Mouse (Mus musculus) midbrain, embryonic 14.5 days (tissue): Measurements from ENCODE around the gene Gtpbp10. TPM values are rescaled to one million over a fixed set of nuclear protein-coding genes. Genes with fewer than 3 reads are reported as not detected.

Experiments used
- ATAC-seq: fragments of 200-750 bp; cut with Nextera tagmentation; 2 replicates; pipeline ENCODE4 v1.8.0; 2017; ENCODE audit warnings: moderate number of reproducible peaks, moderate library complexity; ENCODE audit not compliant: low FRiP score, low TSS enrichment
- DNase-seq: peaks from one replicate; pipeline ENCODE4 v3.0.0-alpha.2; 2015
- H3K27ac ChIP-seq: fragments of 300-500 bp; sonication (generic); replicated peaks from 2 replicates; pipeline ENCODE4 v1.5.1; 2014; ENCODE audit warnings: mild to moderate bottlenecking, low read depth, low read length, moderate library complexity
- H3K27me3 ChIP-seq: fragments of 300-500 bp; sonication (generic); 2 replicates; pipeline ENCODE4 v1.6.1; 2014; ENCODE audit warnings: low read length, control low read depth, mixed read lengths; ENCODE audit not compliant: control insufficient read depth, insufficient read depth
- H3K36me3 ChIP-seq: fragments of 300-500 bp; sonication (generic); 2 replicates; pipeline ENCODE4 v1.6.1; 2014; ENCODE audit warnings: low read length, control low read depth; ENCODE audit not compliant: control insufficient read depth, insufficient read depth
- H3K4me1 ChIP-seq: fragments of 300-500 bp; sonication (generic); 2 replicates; pipeline ENCODE4 v1.6.1; 2014; ENCODE audit warnings: mild to moderate bottlenecking, antibody characterized with exemption, low read length, control low read depth; ENCODE audit not compliant: control insufficient read depth, insufficient read depth
- H3K4me2 ChIP-seq: fragments of 300-500 bp; sonication (generic); 2 replicates; pipeline ENCODE4 v1.6.1; 2014; ENCODE audit warnings: mild to moderate bottlenecking, low read length, moderate library complexity
- H3K4me3 ChIP-seq: fragments of 300-500 bp; sonication (generic); replicated peaks from 2 replicates; pipeline ENCODE4 v1.5.1; 2014; ENCODE audit warnings: low read depth, low read length
- H3K9ac ChIP-seq: fragments of 300-500 bp; sonication (generic); replicated peaks from 2 replicates; pipeline ENCODE4 v1.6.1; 2014; ENCODE audit warnings: mild to moderate bottlenecking, low read length, moderate library complexity
- H3K9me3 ChIP-seq: fragments of 300-500 bp; sonication (generic); 2 replicates; pipeline ENCODE4 v1.6.1; 2016; ENCODE audit warnings: low read length, control low read depth, mixed read lengths; ENCODE audit not compliant: control insufficient read depth
- WGBS: fragments of 180-500 bp; shearing (Covaris S2); extraction: QIAGEN DNeasy Blood & Tissue Kit; methylation state at CpG from one replicate; pipeline ENCODE4 v1.1.7; 2014; 5-methylcytosine and 5-hydroxymethylcytosine counted together
- polyA plus RNA-seq: library from polyadenylated mRNA; unstranded; fragments of >200 nt; fragmentation: Nextera tagmentation; extraction: Ambion mirVana; gene quantifications from 2 replicates; pipeline ENCODE4 v1.2.1, GENCODE M21; 2014

The Gtpbp10 gene
- polyA plus RNA-seq, 1 experiment from 2014 or later, result 26.9 TPM

GRCm38 (mm10) chr5:5508231-5508630, 51.1 kb downstream of the Gtpbp10 start:
- peaks cover 6% of the 10 kb centered on the region; the same call in 1 of the 2 replicates for H3K36me3 ChIP-seq
- peak overlapping the region; percentile 31 for H3K4me2 ChIP-seq
- H3K4me1 ChIP-seq, result 0 out of 2 replicates have a peak, but pooled peaks cover 4% of the 10 kb centered on the region
- ATAC-seq (0 out of 2 replicates have a peak, but pooled peaks have one; percentile 9), DNase-seq (no peak)
- no peaks in the 10 kb centered on the region for H3K9me3 ChIP-seq
- 73% methylated on average over 10 of the region's 10 CpGs for WGBS
- H3K9ac ChIP-seq, result no peak overlapping the region
- H3K27me3 ChIP-seq, result no peaks in the 10 kb centered on the region
- H3K27ac ChIP-seq, result 0 out of 2 replicates have a peak overlapping the region, but pooled peaks have one; percentile 26
- no peak overlapping the region for H3K4me3 ChIP-seq

GRCm38 (mm10) chr5:5507701-5508225, 51.6 kb downstream of the Gtpbp10 start:
- peak; percentile 82 for ATAC-seq
- Histone ChIP-seq H3K9me3 (no peaks in the 10 kb centered on the region), H3K27me3 (no peaks in the 10 kb centered on the region), H3K4me1 (0 out of 2 replicates have a peak, but pooled peaks cover 4% of the 10 kb centered on the region), H3K27ac (0 out of 2 replicates have a peak overlapping the region, but pooled peaks have one; percentile 26), H3K4me2 (peak overlapping the region; percentile 31), H3K4me3 (no peak overlapping the region), H3K9ac (no peak overlapping the region; the same call in 1 of the 2 replicates), H3K36me3 (peaks cover 6% of the 10 kb centered on the region; the same call in 1 of the 2 replicates)
- WGBS, result 30% methylated on average over 20 of the region's 20 CpGs
- peak; percentile 86 for DNase-seq

- Histone ChIP-seq H3K9me3 (no peaks in the 10 kb centered on the region), H3K27ac (no peak overlapping the region), H3K4me1 (0 out of 2 replicates have a peak, but pooled peaks cover 4% of the 10 kb centered on the region), H3K4me2 (no peak overlapping the region), H3K36me3 (peaks cover 6% of the 10 kb centered on the region; the same call in 1 of the 2 replicates), H3K27me3 (no peaks in the 10 kb centered on the region), H3K4me3 (no peak overlapping the region), H3K9ac (no peak overlapping the region)
- ATAC-seq (no peak), DNase-seq (no peak)
- 90% methylated on average over 13 of the region's 13 CpGs for WGBS
Measured at GRCm38 (mm10) chr5:5504456-5504855, 54.9 kb downstream of the Gtpbp10 start.

GRCm38 (mm10) chr5:5503381-5503780, 56.0 kb downstream of the Gtpbp10 start:
- H3K9me3 ChIP-seq, result no peaks in the 10 kb centered on the region
- 93% methylated on average over 4 of the region's 4 CpGs for WGBS
- H3K4me2 ChIP-seq, result no peak overlapping the region
- H3K27ac ChIP-seq, result no peak overlapping the region
- no peak overlapping the region for H3K4me3 ChIP-seq
- no peak for ATAC-seq
- peaks cover 6% of the 10 kb centered on the region; the same call in 1 of the 2 replicates for H3K36me3 ChIP-seq
- no peaks in the 10 kb centered on the region for H3K27me3 ChIP-seq
- no peak overlapping the region for H3K9ac ChIP-seq
- H3K4me1 ChIP-seq, result 0 out of 2 replicates have a peak, but pooled peaks cover 4% of the 10 kb centered on the region
- DNase-seq, result no peak

- Histone ChIP-seq H3K4me3 (no peak overlapping the region), H3K27ac (no peak overlapping the region), H3K9me3 (no peaks in the 10 kb centered on the region), H3K36me3 (peaks cover 3% of the 10 kb centered on the region; the same call in 1 of the 2 replicates), H3K27me3 (no peaks in the 10 kb centered on the region), H3K4me1 (no peaks in the 10 kb centered on the region), H3K9ac (no peak overlapping the region), H3K4me2 (no peak overlapping the region)
- DNase-seq, result no peak
- WGBS, result 89% methylated on average over 2 of the region's 2 CpGs
- ATAC-seq, result no peak
Measured at GRCm38 (mm10) chr5:5501583-5501982, 57.8 kb downstream of the Gtpbp10 start.

- peak; percentile 39; the same call in 1 of the 2 replicates for ATAC-seq
Measured at GRCm38 (mm10) chr5:5496393-5496792, 62.9 kb downstream of the Gtpbp10 start.

GRCm38 (mm10) chr5:5495042-5495441, 64.3 kb downstream of the Gtpbp10 start:
- H3K4me3 ChIP-seq, result no peak overlapping the region
- DNase-seq (no peak), ATAC-seq (no peak)
- no peaks in the 10 kb centered on the region for H3K27me3 ChIP-seq
- no peak overlapping the region for H3K9ac ChIP-seq
- WGBS, result 91% methylated on average over 4 of the region's 4 CpGs
- H3K27ac ChIP-seq, result no peak overlapping the region
- no peaks in the 10 kb centered on the region for H3K36me3 ChIP-seq
- no peak overlapping the region for H3K4me2 ChIP-seq
- H3K4me1 ChIP-seq, result no peaks in the 10 kb centered on the region
- H3K9me3 ChIP-seq, result no peaks in the 10 kb centered on the region

More at GRCm38 (mm10) chr5:5496393-5496792, 62.9 kb downstream of the Gtpbp10 start:
- H3K4me1 ChIP-seq, result no peaks in the 10 kb centered on the region
- no peak overlapping the region for H3K9ac ChIP-seq
- no peaks in the 10 kb centered on the region for H3K9me3 ChIP-seq
- no peak for DNase-seq
- no peaks in the 10 kb centered on the region for H3K36me3 ChIP-seq
- no peak overlapping the region for H3K4me3 ChIP-seq
- no peaks in the 10 kb centered on the region for H3K27me3 ChIP-seq
- 45% methylated on average over 3 of the region's 3 CpGs for WGBS
- no peak overlapping the region for H3K4me2 ChIP-seq
- H3K27ac ChIP-seq, result no peak overlapping the region

GRCm38 (mm10) chr5:5494269-5495005, 64.9 kb downstream of the Gtpbp10 start:
- no peaks in the 10 kb centered on the region for H3K9me3 ChIP-seq
- H3K4me2 ChIP-seq, result no peak overlapping the region
- H3K27me3 ChIP-seq, result no peaks in the 10 kb centered on the region
- WGBS, result 43% methylated on average over 16 of the region's 16 CpGs
- H3K27ac ChIP-seq, result no peak overlapping the region
- no peaks in the 10 kb centered on the region for H3K4me1 ChIP-seq
- H3K9ac ChIP-seq, result no peak overlapping the region
- peak; percentile 77 for ATAC-seq
- DNase-seq, result peak; percentile 85
- no peaks in the 10 kb centered on the region for H3K36me3 ChIP-seq
- H3K4me3 ChIP-seq, result no peak overlapping the region
